9 mouse cellular contexts compared by ENCODE assay signal in genomic region chr1:186189390-186189789, GRCm38 (mm10).
DNase-seq lines count a peak whose midpoint lies in the region; ATAC-seq and TF ChIP-seq lines count a peak whose summit lies in the region.
"Had no signal": no experiment of that assay in that cellular context is flagged by ENCODE, and none has a peak within 500 bp of the region (broad histone marks: within the 10 kb centered on the region; RNA-seq: fewer than 3 reads in every experiment).

No protein-coding gene starts in this region.

- H3K27ac ChIP-seq in layer of hippocampus, adult 2 months, result no peak overlapping the region
- no peak overlapping the region for H3K27ac ChIP-seq in hindbrain, embryonic 13.5 days
- H3K27ac ChIP-seq: forebrain, embryonic 12.5 days had no signal

- no peaks in the 10 kb centered on the region for H3K36me3 ChIP-seq in hindbrain, embryonic 13.5 days
- H3K36me3 ChIP-seq: forebrain, embryonic 12.5 days had no signal

- DNase-seq in Muller cell, postnatal 12 days (ENCODE audit: inconsistent ontology term), result peak; percentile 26
- DNase-seq in embryo, embryonic 10.5 days (ENCODE audit: low spot score), result peak; percentile 23
- DNase-seq in heart, postnatal 14 days, result peak; percentile 41 to 63
- DNase-seq in lung, adult 2 months, result peak; percentile 11
- DNase-seq in layer of hippocampus, adult 2 months (ENCODE audit: low spot score in 2 of 2), result no peak
- no peak for DNase-seq in layer of hippocampus, adult 11-12 months (ENCODE audit: low spot score)

- TF ChIP-seq POLR2A in lung, adult 2 months (IDR thresholded peaks at IDR 0.05; ENCODE audit: borderline replicate concordance, extremely low read depth, low read depth, low read length), result no peak

- H3K4me2 ChIP-seq in hindbrain, embryonic 13.5 days, result no peak overlapping the region
- H3K4me2 ChIP-seq: forebrain, embryonic 12.5 days; liver, embryonic 11.5 days had no signal

- H3K4me3 ChIP-seq in lung, adult 2 months (replicated peaks; ENCODE audit: extremely low read depth, low read depth, low read length), result no peak overlapping the region
- no peak overlapping the region for H3K4me3 ChIP-seq in layer of hippocampus, adult 2 months
- no peak overlapping the region for H3K4me3 ChIP-seq in hindbrain, embryonic 13.5 days
- H3K4me3 ChIP-seq: forebrain, embryonic 12.5 days had no signal

- no peak overlapping the region for H3K9ac ChIP-seq in hindbrain, embryonic 13.5 days
- H3K9ac ChIP-seq: forebrain, embryonic 12.5 days had no signal

- intact Hi-C loops in heart, postnatal 14 days (cut with DNase I), result no loop called here

- no peak for TF ChIP-seq CTCF in lung, adult 2 months (IDR thresholded peaks at IDR 0.05; ENCODE audit: insufficient read depth, low read length)
- no peak for TF ChIP-seq CTCF in layer of hippocampus, adult 2 months (conservative IDR thresholded peaks at IDR 0.05)

- ATAC-seq in hindbrain, embryonic 13.5 days (ENCODE audit: low FRiP score), result no peak

- H3K9me3 ChIP-seq in hindbrain, embryonic 13.5 days, result no peaks in the 10 kb centered on the region
- H3K9me3 ChIP-seq: forebrain, embryonic 12.5 days had no signal

- no peaks in the 10 kb centered on the region for H3K4me1 ChIP-seq in lung, adult 2 months (ENCODE audit: control insufficient read depth, insufficient read depth, low read length)
- peaks cover 8% of the 10 kb centered on the region for H3K4me1 ChIP-seq in hindbrain, embryonic 13.5 days (replicated peaks)

- H3K27me3 ChIP-seq in hindbrain, embryonic 13.5 days, result no peaks in the 10 kb centered on the region
- H3K27me3 ChIP-seq: forebrain, embryonic 12.5 days had no signal

- 63% methylated on average over 11 of the region's 11 CpGs for WGBS in lung, adult 2 months
- WGBS in hindbrain, embryonic 13.5 days, result 82% methylated on average over 11 of the region's 11 CpGs

Comparison
In these comparisons a context has a peak if more than half of its experiments do, and no peak if none do; other contexts are left out.
1. DNase-seq: peak in Muller cell, postnatal 12 days (single experiment), embryo, embryonic 10.5 days (single experiment), heart, postnatal 14 days (2 of 2) and lung, adult 2 months (single experiment); none in layer of hippocampus, adult 2 months (0 of 2) and layer of hippocampus, adult 11-12 months (single experiment).